Mouse (Mus musculus) heart, adult 8-10 months (tissue): ENCODE measurements around the gene C9orf72. TPM values are rescaled to one million over a fixed set of nuclear protein-coding genes. Genes with fewer than 3 reads are reported as not detected.

Experiments
- DNase-seq: peaks from one replicate; pipeline ENCODE4 v3.0.0; 2022; ENCODE audit warnings: low spot score
- total RNA-seq, 4 experiments: library from RNA; stranded (reverse); gene quantifications; 2 replicates each; pipeline ENCODE4 v1.2.4; 2022

C9orf72 gene
- total RNA-seq, 4 experiments from 2014 or later, result 19.1 to 24.9 (median 21.8) TPM

GRCm38 (mm10) chr4:35177926-35178645 is 47.9 kb downstream of the C9orf72 start:
- DNase-seq, result no peak

GRCm38 (mm10) chr4:35175566-35175965 is 50.4 kb downstream of the C9orf72 start:
- no peak for DNase-seq

- DNase-seq, result no peak
Measured at GRCm38 (mm10) chr4:35173551-35173950, 52.4 kb downstream of the C9orf72 start.

GRCm38 (mm10) chr4:35172471-35172870 is 53.5 kb downstream of the C9orf72 start:
- no peak for DNase-seq

GRCm38 (mm10) chr4:35169571-35170125 is 56.3 kb downstream of the C9orf72 start:
- no peak for DNase-seq

GRCm38 (mm10) chr4:35167855-35168254 is 58.1 kb downstream of the C9orf72 start:
- no peak for DNase-seq

GRCm38 (mm10) chr4:35165947-35166346 is 60.0 kb downstream of the C9orf72 start:
- DNase-seq, result no peak

GRCm38 (mm10) chr4:35165275-35165674 is 60.7 kb downstream of the C9orf72 start:
- no peak for DNase-seq

- DNase-seq, result no peak
Measured at GRCm38 (mm10) chr4:35157815-35158214, 68.2 kb downstream of the C9orf72 start.

GRCm38 (mm10) chr4:35156751-35157611 is 69.0 kb downstream of the C9orf72 start, which contains the start of gene Mob3b:
Mob3b (minus strand) TSS chr4:35157484.
- DNase-seq, result peak; percentile 82

- peak; percentile 54 for DNase-seq
Measured at GRCm38 (mm10) chr4:35156149-35156611, 69.8 kb downstream of the C9orf72 start.

- DNase-seq, result no peak
Measured at GRCm38 (mm10) chr4:35155132-35155922, 70.6 kb downstream of the C9orf72 start.

- DNase-seq, result no peak
Measured at GRCm38 (mm10) chr4:35154051-35154450, 71.9 kb downstream of the C9orf72 start.

- DNase-seq, result no peak
Measured at GRCm38 (mm10) chr4:35151756-35152155, 74.2 kb downstream of the C9orf72 start, which contains the start of gene Ifnk. Ifnk (plus strand) TSS chr4:35152056.

GRCm38 (mm10) chr4:35150706-35151105 is 75.3 kb downstream of the C9orf72 start:
- no peak for DNase-seq

- no peak for DNase-seq
Measured at GRCm38 (mm10) chr4:35148326-35148725, 77.6 kb downstream of the C9orf72 start.

- DNase-seq, result no peak
Measured at GRCm38 (mm10) chr4:35146597-35146996, 79.4 kb downstream of the C9orf72 start.

GRCm38 (mm10) chr4:35145726-35146125 is 80.2 kb downstream of the C9orf72 start:
- DNase-seq, result no peak

GRCm38 (mm10) chr4:35143472-35144102 is 82.4 kb downstream of the C9orf72 start:
- no peak for DNase-seq
